Mouse (Mus musculus) fat pad, adult 2 months (tissue): ENCODE results near the gene Cnnm3.

ENCODE experiments used
- DNase-seq: peaks from one replicate; pipeline ENCODE4 v3.0.0-alpha.2; 2011; ENCODE audit warnings: low read depth, low spot score; ENCODE audit errors: extremely low read depth

Cnnm3 gene

GRCm38 (mm10) chr1:36511289-36512021 lies at the start of gene Cnnm3:
Cnnm3 (plus strand) TSS chr1:36511867.
- DNase-seq = no peak

- DNase-seq = no peak
Measured at GRCm38 (mm10) chr1:36465641-36466160, 46.0 kb upstream of the Cnnm3 start.

DNA sequence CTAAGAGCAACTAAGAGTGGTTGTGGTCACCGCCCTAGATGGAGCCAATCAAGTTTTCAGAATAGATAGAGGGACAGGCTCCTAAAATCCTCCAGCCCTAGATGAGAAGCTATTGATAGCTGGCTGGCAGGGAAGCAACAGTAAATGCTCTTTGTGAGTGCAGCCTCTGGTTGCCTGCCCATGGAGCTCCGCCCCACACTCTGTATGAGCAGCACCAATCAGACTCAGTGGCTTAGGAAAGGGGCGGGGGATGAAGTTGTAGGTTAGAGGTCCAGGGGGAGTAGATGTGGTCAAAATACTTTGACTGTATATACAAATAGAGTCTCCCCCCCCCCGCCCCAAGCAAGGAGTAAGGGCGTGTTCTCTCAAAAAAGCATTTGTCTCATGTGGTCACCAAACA lies 44.2 kb upstream of the Cnnm3 start:
- DNase-seq = no peak

DNA sequence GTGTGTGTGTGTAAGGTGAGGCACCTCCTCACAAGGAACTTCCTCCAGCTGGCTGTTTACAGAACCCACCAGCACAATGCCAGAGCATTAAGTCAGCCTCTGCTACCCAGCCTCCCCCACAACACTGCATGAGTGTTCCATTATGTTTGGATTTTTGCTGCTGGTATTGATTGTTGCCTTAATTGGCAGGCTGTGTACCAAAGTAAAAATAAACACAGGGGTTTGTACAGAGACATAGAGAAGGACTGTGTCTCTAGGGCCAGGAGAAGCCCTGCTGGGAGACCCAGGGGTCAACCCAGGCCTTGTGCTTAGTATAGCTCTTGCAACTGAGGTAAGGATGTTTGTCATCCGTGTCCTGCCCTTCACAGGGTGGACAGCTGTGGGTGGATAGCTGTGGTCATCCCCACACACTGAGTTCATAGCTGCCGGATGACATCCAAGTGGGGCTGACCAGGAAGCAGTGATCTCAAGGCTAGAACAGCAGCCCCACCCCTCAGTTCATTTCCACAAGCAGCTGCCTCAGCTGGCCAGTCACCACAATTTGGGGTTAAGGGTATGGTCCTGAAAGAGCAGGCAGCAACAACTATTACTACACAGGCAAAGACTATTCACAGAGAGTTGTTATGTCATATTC lies 41.7 kb upstream of the Cnnm3 start:
- DNase-seq = no peak

DNA sequence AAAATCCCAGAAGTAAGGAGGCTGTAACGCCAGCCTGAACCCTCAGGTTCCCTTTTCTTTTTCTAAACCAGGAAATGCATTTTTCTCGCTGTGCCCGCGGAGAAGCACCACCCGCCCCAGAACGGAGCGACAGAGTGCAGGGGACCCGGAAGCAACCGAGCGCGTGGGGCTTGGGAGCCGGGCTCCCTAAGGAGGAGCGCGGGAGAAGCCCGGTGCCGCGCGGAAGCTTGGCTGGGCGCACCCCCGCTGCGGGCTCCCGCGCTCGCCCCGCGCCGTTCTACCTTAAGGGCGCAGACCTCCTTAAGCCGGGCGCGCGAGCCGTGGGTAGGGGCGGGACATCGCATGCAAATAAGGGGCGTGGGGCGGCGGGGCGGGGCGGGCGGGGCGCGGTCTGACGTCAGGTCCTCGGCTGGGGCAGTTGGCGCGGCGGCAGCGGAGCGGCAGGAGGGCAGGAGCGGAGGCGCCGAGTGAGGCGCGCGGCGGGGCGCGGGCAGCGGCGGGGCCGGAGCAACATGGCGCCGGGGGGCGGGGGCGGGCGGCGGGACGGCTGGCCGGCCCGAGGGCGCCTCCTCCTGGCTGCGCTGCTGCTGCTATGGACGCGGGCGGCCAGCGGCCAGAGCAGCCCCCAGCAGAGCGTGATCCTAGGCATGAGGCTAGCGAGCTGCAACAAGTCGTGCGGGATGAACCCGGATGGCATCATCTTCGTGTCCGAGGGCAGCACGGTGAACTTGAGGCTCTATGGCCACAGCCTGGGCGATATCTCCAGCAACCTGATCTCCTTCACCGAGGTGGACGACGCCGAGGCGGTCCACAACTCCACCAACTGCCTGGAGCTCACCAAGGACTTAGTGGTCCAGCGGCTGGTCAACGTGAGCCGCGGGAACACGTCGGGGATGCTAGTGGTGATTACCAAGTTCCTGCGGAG lies 40.2 kb upstream of the Cnnm3 start, which contains the start of gene Cnnm4:
Cnnm4 (plus strand) TSS at position 440 of the 925 bp plus-strand sequence.
- no peak for DNase-seq

GRCm38 (mm10) chr1:36472106-36472440 lies 39.6 kb upstream of the Cnnm3 start:
- DNase-seq = no peak

GRCm38 (mm10) chr1:36473211-36473780 lies 38.4 kb upstream of the Cnnm3 start:
- DNase-seq = no peak

- DNase-seq = no peak
Measured at GRCm38 (mm10) chr1:36474646-36475045, 37.0 kb upstream of the Cnnm3 start.

DNA sequence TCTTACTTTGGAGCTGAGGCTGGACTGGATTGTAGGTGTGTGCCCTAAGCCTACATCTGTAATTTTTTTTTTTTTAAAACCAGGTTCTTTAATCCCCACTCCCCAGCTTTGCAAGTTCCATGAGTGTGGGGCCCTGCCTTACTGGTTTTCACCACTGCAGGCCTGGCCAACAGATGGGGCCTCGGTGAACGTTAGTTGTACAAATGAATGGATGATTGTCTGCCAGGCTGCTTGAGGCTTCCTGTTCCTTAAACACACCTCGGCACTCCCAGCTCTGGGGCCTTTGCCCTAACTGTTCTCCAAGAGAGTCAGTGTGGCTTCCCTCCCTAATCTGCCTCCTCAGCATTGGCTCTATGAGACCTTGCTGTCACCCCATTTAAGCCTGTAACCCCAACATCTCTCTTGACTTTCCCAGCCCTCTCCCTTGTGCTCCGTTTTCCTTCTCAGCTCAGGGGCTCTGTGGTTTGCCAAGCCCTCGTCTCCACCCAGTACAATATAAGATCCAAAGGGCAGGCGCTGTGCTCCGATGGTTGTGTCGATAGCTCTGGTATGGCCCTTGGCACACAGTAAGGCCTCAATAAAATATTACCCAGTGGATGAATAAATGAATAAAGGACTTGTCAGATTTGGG lies 36.1 kb upstream of the Cnnm3 start:
- DNase-seq = no peak

DNA sequence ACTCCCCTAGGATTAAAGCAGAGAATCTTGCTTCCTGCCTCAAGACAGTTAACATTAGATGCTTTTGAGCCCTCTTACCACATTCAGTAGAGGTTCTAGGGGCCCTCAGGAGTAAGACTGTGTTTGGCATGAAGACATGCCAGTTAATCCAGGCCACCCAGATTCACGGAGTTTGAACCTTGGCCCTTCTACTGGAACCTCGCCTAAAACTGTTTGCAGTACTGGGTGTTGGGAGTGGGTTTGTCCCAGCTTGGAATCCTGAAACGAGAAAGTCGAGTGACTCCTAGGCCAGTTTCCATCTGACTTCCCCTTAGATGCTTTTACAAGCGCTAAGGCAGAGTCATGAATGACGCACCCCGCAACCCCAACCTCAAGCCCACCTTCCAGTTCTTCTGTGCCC lies 35.2 kb upstream of the Cnnm3 start:
- DNase-seq = no peak

DNA sequence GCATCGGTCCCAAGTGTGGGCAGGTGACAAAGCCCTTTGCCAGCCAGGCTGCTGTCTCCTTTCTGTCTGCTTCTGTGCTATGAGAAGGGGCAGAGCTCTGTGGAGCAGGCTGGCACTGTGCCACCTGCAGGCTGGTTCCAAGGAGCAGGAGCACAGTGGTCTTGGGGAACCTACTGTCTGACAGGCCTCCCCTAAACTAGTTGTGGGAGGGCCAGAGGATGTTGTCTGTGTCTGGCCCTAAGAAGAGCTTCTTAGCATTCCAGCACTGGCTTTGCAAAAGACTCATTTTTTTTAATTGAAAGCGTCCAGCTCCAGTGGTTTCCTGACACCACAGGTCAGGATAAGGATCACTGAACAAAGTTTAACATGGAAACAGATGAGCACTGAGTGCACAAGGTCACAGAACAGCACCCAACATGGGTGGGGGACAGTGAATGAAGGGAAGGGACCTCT lies 33.3 kb upstream of the Cnnm3 start:
- DNase-seq = no peak

DNA sequence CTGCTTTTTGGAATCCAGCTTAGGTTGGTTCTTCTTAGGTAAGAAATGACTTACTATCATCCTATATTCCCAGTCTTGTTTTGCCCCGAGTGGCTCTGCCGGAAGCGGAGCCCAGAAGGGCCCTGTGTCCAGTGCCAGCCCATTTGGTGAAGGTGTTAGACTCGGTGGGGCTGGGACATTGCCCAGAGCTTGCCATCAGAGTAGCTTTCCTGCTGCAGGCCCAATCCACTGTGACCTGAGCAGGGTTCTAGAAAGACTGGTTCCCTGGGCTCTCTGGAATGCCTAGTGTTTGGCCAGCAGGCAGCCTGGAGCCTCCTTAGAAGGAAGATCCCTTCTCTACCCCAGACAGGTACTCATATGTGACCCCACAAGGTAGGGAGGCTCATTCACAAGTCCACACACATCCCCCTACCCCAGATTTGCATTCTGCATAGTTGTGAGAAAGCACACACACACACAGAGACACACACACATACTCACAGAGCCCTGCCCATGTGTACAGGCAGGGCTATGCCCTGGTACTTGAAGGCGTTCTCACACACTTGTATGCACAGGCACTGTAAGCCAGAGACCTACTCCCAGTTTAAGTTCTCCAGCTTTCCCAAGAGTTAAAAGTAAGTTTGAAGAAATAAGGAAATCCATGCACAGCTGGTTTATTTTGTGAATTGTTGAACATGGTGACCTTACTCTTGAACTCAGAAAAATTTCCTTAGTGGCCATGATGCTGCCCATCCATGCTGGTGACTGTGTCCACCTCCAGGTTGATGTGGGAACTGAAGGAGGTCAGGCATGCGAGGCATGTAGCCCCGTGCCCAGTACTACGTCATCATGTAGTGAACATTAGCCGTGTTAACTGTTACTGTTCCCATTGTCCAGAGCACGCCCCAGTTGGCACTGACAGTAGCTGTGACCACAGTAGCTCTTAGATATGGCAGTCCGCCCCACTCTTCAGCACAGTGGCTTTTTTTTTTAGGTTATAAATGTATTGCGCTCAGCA lies 31.5 kb upstream of the Cnnm3 start:
- no peak for DNase-seq

GRCm38 (mm10) chr1:36483825-36484224 lies 27.8 kb upstream of the Cnnm3 start:
- DNase-seq = no peak

GRCm38 (mm10) chr1:36485080-36485479 lies 26.6 kb upstream of the Cnnm3 start:
- DNase-seq = no peak

GRCm38 (mm10) chr1:36487111-36487510 lies 24.6 kb upstream of the Cnnm3 start:
- no peak for DNase-seq

DNA sequence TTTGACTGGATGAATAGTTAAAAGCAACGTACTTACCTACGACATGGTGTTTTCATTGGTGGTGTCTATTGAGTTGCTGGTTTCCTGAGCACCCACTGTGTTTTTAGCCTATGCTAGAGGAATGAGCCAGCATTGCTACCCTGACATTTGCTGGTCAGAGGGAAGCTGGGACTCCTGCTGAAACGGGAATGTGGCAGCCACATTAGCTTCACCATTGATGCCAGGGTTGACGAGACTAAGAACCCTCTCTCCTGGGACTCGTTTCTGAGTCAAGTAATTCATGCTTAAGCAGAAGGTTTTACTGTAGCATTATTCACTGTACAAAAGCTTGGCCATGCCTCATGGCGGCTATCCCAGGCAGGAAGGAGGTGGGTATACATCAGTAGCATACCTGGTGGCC lies 22.0 kb upstream of the Cnnm3 start:
- no peak for DNase-seq

DNA sequence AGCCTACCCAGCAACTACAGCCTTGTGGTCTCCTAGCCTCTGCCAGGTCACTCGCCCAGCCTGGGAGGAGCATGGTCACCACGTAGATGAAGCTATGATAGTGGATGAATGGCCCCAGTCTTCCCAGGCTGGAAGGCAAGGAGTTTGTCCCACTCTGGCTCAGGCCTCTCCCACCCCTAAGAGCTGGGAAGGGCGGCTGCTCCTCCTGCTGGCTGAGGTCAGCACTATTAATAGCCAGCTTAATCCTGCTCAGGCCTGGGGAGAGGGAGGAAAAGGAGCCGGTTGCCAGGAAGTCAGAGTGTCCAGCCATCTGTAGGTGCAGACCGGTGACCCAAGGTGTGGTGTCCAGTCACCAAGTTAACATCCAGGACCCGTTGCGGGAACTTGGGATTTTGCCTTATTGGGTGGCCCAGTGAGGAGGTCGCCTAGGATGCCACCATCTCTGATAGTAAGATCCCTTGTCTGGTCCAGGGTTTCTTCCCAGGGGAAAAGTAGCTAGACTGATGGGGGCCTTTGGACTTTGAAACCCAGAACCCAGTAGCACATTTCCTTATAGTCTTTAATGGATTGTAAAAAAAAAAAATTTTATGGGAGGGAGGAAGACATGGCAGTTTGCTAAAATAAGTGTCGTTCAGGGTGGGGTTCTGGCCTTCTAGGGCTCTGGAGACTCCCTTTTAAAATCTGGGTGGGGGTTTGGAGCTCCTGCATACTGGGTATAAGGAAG lies 19.1 kb upstream of the Cnnm3 start:
- no peak for DNase-seq

DNA sequence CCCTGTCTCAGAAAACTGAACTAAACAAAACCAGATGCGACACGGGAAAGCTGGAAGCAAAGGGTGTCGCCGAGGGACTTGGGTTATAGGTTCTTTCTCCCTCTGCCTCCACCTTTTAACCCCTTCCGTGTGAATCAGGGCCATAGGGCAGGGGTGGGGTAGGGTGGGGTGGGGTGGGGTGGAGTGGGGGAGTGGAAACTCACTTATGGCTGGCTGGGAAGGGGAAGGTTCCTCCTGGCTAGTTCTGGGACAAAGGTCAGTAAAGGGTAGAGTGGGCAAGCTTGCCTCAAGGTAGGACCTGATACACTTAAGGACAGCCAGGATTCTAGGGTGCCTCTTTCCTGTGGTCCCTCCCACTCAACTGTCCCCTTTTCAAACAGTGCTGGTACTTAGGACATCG lies 18.4 kb upstream of the Cnnm3 start:
- DNase-seq = no peak

DNA sequence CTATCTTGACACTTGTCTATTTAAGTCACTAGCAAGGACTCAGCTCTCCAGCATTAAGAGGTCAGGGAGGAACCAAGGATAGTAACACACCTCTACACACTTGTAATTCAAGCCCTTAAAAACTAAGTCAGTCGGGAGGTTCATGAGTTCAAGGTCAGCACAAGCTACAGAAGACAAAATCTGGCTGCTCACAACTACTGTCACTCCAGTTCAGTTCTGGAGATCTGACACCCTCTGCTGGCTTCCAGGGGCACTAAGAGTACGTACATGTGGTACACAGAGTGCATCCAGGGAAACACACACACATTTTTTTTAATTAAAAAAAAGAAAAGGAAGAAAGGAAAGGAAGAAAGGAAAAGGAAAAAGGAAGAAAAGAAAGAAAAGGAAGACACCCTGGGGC lies 14.9 kb upstream of the Cnnm3 start:
- DNase-seq = no peak
